ENCODE assay signal across 17 mouse cellular contexts in genomic region chr11:45838450-45838849, GRCm38 (mm10). TPM values are rescaled to one million over a fixed set of nuclear protein-coding genes. Genes with fewer than 3 reads are reported as not detected.
DNase-seq lines count a peak whose midpoint lies in the region; ATAC-seq lines count a peak whose summit lies in the region.
"Had no signal": no experiment of that assay in that cellular context is flagged by ENCODE, and none has a peak within 500 bp of the region (broad histone marks: within the 10 kb centered on the region; RNA-seq: fewer than 3 reads in every experiment).

No protein-coding gene starts in this region.

- peak overlapping the region; percentile 44; the same call in 1 of the 2 replicates for H3K27ac ChIP-seq in kidney, embryonic 14.5 days (ENCODE audit: low read depth, low read length)
- H3K27ac ChIP-seq: hindbrain, embryonic 10.5 days; midbrain, embryonic 15.5 days had no signal

- no peaks in the 10 kb centered on the region for H3K27me3 ChIP-seq in kidney, embryonic 14.5 days (ENCODE audit: control insufficient read depth, insufficient read depth, low read length)
- H3K27me3 ChIP-seq: CH12.LX; liver, embryonic 13.5 days; midbrain, embryonic 15.5 days had no signal

- no peaks in the 10 kb centered on the region for H3K36me3 ChIP-seq in kidney, embryonic 14.5 days (ENCODE audit: control insufficient read depth, insufficient read depth, low read length)
- H3K36me3 ChIP-seq: hindbrain, embryonic 10.5 days; liver, embryonic 13.5 days; midbrain, embryonic 15.5 days had no signal

- H3K4me3 ChIP-seq in kidney, embryonic 14.5 days (ENCODE audit: low read length), result no peak overlapping the region
- H3K4me3 ChIP-seq: erythroblast, embryonic 14.5 days; hindbrain, embryonic 10.5 days; liver, embryonic 13.5 days; midbrain, embryonic 15.5 days had no signal

- WGBS in kidney, embryonic 14.5 days, result 41% methylated on average over 3 of the region's 3 CpGs
- 16% methylated on average over 3 of the region's 3 CpGs for WGBS in large intestine, adult 2 months

- no peak overlapping the region for H3K4me2 ChIP-seq in kidney, embryonic 14.5 days (replicated peaks; ENCODE audit: low read depth, low read length)
- H3K4me2 ChIP-seq: liver, embryonic 13.5 days; midbrain, embryonic 15.5 days had no signal

- no peaks in the 10 kb centered on the region; the same call in 1 of the 2 replicates for H3K4me1 ChIP-seq in kidney, embryonic 14.5 days (ENCODE audit: control insufficient read depth, insufficient read depth, low read length)
- H3K4me1 ChIP-seq: midbrain, embryonic 15.5 days had no signal

- peak; percentile 56 for ATAC-seq in kidney, embryonic 14.5 days (ENCODE audit: low FRiP score, low TSS enrichment)
- no peak for ATAC-seq in CD4-positive, CD25-positive, alpha-beta regulatory T cell, adult 4 months
- ATAC-seq: forebrain, embryonic 14.5 days; midbrain, embryonic 15.5 days had no signal

- no peak overlapping the region for H3K9ac ChIP-seq in kidney, embryonic 14.5 days (ENCODE audit: low read depth, low read length)
- H3K9ac ChIP-seq: liver, embryonic 13.5 days; midbrain, embryonic 15.5 days had no signal

- DNase-seq in lung, postnatal 36 days, result peak; percentile 19
- DNase-seq in lung, postnatal 10 days, result no peak
- DNase-seq in large intestine, adult 2 months (ENCODE audit: low read depth, low spot score), result peak; percentile 93
- peak; percentile 22 for DNase-seq in yolk sac, embryonic 10.5 days (ENCODE audit: low spot score)
- DNase-seq in cerebellum, adult 8-10 months, result no peak
- DNase-seq in adrenal gland, postnatal 10 days, result no peak
- DNase-seq: adrenal gland, adult 2 months; heart, adult 18-20 months; liver, embryonic 13.5 days; thymus, postnatal 25 days had no signal

- H3K9me3 ChIP-seq in kidney, embryonic 14.5 days (ENCODE audit: control insufficient read depth, low read length), result no peaks in the 10 kb centered on the region
- H3K9me3 ChIP-seq: hindbrain, embryonic 10.5 days; liver, embryonic 13.5 days; midbrain, embryonic 15.5 days had no signal

RNA-seq across cellular contexts. Expression of gene Clint1, which starts 13.4 kb away (rescaled TPM):
- polyA plus RNA-seq in kidney, embryonic 14.5 days (2014; fragmentation: Nextera tagmentation; extraction: Ambion mirVana), result 58.1 and 86.3 TPM in 2 replicates
- polyA plus RNA-seq in large intestine, adult 2 months (2012; rRNA removed), result 78.2 and 106 TPM in 2 replicates
- 10 to 100 TPM; 29.1 to 44.1 TPM for polyA plus RNA-seq in CD4-positive, CD25-positive, alpha-beta regulatory T cell, adult 4 months (2017; shearing (Covaris generic))
- 10 to 100 TPM; 59.8 to 64.5 TPM for total RNA-seq in adrenal gland, postnatal 10 days (2021)

Comparison
In these comparisons a context has a peak if more than half of its experiments do, and no peak if none do; other contexts are left out.
1. DNase-seq: peak in lung, postnatal 36 days (single experiment), large intestine, adult 2 months (single experiment) and yolk sac, embryonic 10.5 days (single experiment); none in lung, postnatal 10 days (single experiment), cerebellum, adult 8-10 months (single experiment) and adrenal gland, postnatal 10 days (single experiment).